Mouse (Mus musculus) MEL (cell line): Measurements from ENCODE around the gene Fam19a1.

Experiments
- CTCF ChIP-seq, 3 experiments: IDR thresholded peaks in 2 of 3; conservative IDR thresholded peaks in 1 of 3; 2 replicates each; pipeline ENCODE4 v1.5.1; 2011 to 2012; ENCODE audit warnings: low read length in 3 of 3, low read depth in 2 of 3, mild to moderate bottlenecking in 2 of 3, improper control_type of control experiment in 1 of 3, inconsistent platforms in 1 of 3, mixed read lengths in 1 of 3, moderate library complexity in 1 of 3; ENCODE audit not compliant: control insufficient read depth in 1 of 3, insufficient read depth in 1 of 3, poor library complexity in 1 of 3, severe bottlenecking in 1 of 3
- MAZ ChIP-seq: IDR thresholded peaks from 2 replicates; pipeline ENCODE4 v1.6.1; 2012; ENCODE audit warnings: low read depth, mild to moderate bottlenecking, inconsistent platforms, low read length, improper control_type of control experiment
- UBTF ChIP-seq: IDR thresholded peaks from 2 replicates; pipeline ENCODE4 v1.6.1; 2012; ENCODE audit warnings: low read depth, mild to moderate bottlenecking, inconsistent platforms, low read length, improper control_type of control experiment, moderate library complexity, borderline replicate concordance; ENCODE audit not compliant: insufficient read depth
- ZMIZ1 ChIP-seq: IDR thresholded peaks from 2 replicates; pipeline ENCODE4 v1.6.1; 2012; ENCODE audit warnings: low read depth, mild to moderate bottlenecking, inconsistent platforms, low read length, improper control_type of control experiment, moderate library complexity

GRCm38 (mm10) chr6:96268788-96269187, 155.8 kb downstream of the Fam19a1 start:
- TF ChIP-seq MAZ (no peak), ZMIZ1 (no peak), CTCF (IDR thresholded peaks at IDR 0.05 in 2 of 3, conservative IDR thresholded peaks at IDR 0.05 in 1 of 3; ENCODE audit: control insufficient read depth in 1 of 3, insufficient read depth in 1 of 3, low read depth in 2 of 3, low read length in 3 of 3, poor library complexity in 1 of 3, severe bottlenecking in 1 of 3) (no peak), UBTF (no peak)
